Mouse (Mus musculus) left cerebral cortex, adult 11 months (tissue): Measurements from ENCODE around the gene Lrrc55.
"Not testable (repeated sequence)": the region's sequence is repeated elsewhere in the genome, so short reads cannot be mapped to it uniquely, and the experiment has no call there.

Experiments
- DNase-seq: peaks from one replicate; pipeline ENCODE4 v3.0.0; 2022; ENCODE audit warnings: low spot score

The Lrrc55 gene

GRCm38 (mm10) chr2:85196901-85197300 is at the start of gene Lrrc55:
TSS of gene Lrrc55 (minus strand) at chr2:85197197.
- DNase-seq: no peak

DNA sequence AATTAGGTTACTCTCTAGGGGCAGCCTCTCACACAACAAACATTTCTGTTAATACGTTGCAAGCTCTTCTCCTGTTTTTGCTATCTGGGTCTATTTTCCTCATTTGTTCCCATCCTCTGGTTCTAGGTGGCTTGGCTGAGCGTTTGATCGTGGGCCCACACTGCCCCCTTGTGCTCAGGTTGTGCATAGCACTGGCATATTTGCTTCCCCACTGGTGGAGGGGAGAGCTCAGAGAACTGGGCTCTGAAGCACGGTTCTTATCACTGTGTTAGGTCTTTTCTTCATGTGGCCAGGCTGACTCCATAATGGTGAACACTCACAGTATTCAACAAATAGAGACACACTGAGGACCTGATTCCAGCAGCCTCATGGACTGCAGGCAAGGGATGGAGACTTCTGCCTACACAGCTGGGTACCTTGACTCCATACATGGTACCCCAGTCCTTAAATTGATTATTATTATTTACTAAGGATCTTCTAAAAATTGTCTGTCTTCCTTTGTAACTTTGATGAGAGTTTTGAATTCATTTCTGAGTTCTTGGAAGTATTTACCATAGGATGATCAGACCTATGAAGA is 49.6 kb upstream of the Lrrc55 start:
- DNase-seq: peak; percentile 51

DNA sequence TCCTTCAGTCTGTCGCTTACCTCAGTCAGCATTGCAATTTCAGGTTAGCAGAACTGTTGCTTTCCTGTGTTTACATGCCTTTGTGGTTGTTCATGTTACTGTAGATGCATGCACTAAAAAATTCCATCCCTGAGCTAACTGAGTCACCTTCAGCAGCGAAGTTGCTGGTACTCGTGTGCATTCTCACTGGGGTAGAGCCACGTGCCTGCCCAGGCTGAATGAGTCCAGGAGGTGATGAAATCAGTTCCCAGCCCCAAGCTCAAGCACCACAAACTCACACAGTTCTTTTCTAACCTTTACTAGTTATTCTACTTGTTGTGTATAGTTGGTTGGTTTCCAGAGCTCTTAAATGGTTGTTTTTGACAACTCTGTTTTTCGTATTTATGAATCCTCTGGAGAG is 48.7 kb upstream of the Lrrc55 start:
- DNase-seq: no peak

DNA sequence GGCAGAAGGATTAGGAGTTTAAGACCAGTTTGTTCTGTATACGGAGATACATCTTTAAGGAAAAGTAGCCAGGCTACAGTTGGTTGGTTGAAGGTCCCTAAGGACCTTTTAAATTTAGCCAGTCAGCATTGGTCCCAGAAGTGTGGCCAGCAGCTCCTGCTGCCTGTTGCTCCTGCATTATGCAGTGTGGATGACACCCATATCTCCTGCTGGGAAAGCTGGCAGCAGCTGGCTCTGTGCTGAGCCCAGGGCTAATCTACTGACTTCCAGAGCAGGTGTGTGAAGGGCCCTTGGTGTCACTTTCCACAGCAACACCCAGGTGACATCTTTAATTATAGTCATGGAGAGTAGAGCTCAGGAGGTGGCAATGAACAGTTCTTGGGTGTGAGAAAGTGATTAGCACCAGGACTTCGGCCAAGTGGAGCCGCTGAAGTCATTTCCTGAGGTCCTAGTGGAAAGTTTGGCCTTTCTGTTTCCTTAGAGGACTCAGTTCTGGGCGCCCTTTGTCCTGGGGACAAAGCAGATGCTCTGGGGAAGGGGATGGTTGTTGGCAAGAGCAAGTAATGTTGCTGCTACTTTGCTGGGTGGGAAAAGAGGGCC is 41.2 kb upstream of the Lrrc55 start:
- no peak for DNase-seq

DNA sequence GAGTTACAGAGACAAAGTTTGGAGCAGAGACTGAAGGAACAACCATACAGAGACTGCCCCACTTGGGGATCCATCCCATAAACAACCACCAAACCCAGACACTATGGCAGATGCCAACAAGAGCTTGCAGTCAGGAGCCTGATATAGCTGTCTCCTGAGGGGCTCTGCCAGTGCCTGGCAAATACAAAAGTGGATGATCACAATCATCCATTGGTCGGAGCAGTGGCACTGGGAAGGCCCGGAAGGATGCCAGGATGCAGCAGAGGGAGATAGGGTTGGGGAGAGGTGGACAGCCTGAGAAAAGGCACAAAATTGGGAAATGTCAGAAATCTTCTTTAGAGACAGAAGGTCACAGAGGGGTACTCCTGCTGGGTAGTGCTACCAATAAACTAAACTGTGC is 40.2 kb upstream of the Lrrc55 start:
- not testable (repeated sequence) for DNase-seq

GRCm38 (mm10) chr2:85230771-85231511 is 33.9 kb upstream of the Lrrc55 start:
- DNase-seq: no peak

GRCm38 (mm10) chr2:85229606-85230005 is 32.6 kb upstream of the Lrrc55 start:
- no peak for DNase-seq

DNA sequence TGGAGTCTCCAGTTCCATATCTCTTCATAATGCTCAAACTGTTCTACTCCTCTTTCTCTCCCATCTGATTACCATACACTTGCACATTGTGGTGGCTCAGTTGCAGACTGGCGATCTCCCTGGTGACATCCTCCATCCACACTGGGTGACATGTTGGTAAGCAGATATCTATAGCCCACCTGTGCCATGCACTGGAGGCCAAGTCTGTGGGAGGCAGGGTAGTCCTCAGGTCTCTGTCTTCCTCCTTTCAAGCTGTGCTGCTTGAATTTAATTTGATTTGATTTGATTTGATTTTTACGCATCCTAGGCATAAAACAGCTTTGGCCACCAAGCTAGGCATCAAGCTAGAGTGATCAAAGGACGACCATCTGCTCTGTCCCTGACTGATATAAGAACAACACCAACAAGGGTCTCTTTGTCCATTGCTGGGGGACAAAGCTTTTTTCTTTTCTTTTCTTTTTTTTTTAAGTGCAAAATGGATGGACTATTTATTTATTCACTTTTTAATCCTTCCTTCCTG is 30.9 kb upstream of the Lrrc55 start:
- no peak for DNase-seq

DNA sequence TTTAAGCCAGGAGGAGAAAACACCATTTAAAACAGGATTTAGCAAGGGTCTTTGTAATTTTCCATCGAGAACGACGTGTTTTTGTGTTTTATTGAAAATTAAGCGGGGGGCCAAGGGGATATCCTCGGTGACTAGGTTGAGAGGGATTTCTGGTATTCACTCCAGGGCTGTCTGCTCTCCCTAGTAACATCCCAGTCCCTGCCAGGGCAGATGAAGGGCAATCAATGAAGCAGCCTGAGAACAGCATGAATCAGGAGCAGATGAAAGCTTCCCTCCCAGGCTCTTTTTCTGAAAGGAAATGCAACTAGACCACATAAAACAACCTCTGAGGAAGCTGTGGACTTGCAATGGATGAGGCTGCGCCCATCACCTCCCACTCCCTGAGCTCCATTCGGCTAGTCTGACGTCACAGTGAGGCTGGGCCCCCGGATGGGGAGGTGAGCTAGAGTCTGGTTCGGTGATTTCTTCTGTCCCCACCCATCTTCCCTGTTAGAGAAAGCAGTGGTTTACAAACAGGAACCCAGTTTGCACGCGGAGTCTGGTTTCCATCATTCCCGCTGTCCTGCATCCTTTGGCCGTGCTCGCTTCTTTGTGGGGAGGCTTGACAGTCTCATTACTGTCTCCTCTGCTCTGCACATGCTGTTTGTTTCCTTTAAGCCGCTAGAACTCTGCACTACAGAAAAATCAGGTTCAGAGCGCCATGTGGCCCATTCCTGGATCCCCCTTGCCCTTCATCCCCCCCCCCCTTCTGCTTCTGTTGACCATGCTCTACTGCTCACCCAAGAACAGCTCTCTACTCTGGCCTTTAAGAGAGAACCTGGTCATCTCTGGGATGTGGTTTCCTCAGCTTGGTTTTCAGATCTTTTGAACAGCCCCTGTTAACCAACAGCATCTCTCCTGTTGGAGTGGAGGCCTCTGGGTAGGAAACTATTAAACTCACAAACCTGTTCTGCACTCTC is 27.5 kb upstream of the Lrrc55 start:
- no peak for DNase-seq

GRCm38 (mm10) chr2:85216606-85217005 is 19.6 kb upstream of the Lrrc55 start:
- no peak for DNase-seq

GRCm38 (mm10) chr2:85213746-85214145 is 16.7 kb upstream of the Lrrc55 start:
- DNase-seq: peak; percentile 48

DNA sequence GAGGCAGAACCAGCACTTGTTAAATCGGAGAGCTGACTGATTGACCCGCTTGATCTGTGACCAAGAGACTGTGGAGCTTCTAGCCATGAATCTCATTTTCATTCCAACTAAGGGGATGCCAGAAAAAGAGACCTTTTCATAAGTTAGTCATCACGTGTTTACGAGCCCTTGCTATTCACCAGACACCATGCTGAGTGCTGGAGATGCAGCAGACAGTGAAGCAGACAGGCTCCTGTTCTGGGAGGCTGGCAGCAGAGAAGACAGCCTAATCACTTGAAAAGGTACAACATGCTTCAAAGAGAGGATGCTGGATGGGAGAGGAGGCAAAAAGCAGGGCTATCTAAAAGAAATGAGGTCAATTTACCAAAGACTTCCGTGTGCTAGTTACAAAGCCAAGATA is 12.3 kb upstream of the Lrrc55 start:
- DNase-seq: no peak

DNA sequence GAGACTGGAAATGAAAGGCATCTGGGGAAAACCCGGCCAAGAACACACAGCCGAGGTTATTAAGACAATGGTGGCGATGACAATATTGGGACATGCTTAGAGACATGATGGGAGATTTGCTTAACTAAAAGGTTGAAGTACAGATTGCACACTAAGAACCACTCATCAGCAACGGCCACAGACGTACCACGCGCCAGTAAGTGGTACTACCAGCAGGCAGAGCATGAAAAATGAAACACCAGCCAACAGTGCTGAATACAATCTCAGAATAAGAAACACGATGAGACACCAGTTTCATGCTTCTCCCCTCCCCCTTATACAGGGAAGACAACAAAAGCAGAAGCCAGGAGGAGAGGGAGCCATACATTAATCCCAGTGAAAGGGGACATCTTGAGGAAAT is 8.2 kb upstream of the Lrrc55 start:
- no peak for DNase-seq

DNA sequence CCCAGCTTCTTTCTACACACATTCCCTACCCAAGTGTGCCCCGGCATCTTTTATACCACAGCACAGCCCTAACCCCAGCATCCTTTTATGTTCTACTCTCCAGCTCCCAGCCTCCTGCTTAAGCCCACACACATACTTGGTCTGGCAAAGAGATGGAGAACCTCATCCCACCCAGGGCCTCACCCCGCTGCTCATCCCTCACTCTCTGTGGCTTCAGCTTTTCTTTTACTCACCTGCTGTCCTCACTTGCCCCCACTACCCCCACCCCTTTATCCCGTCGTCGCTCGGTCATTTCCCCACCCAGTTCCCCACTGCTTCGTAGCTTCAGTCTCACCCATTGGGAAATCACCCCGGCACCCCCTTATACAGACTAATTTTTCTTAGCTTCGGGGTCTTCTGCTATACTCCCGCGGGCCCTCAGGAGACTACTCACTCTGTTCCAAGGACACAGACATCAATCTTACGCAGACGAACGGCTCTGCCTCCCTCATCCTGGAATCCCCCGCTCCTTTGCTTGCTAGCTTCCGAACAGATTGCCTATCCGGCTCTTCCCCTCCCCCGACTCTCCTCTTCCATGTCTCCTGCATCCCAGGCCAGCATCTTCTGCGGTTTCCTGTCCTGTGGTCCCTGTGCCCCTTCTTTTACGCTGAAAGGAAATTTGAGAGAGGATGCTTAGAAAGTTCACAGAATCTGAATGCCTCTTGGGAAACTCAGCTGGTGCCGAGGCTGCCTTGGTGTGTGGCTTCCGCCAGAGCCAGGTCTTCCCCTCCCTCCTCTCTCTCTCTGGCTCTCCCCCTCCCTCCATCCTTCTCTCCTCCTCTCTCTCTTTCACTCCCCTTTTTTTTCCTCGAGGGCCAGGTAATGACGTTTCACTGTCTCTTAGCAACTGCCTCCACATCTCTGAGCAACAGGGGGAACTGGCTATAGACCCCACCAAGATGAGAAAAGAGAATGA is 1.3 kb upstream of the Lrrc55 start:
- peak; percentile 43 for DNase-seq

DNA sequence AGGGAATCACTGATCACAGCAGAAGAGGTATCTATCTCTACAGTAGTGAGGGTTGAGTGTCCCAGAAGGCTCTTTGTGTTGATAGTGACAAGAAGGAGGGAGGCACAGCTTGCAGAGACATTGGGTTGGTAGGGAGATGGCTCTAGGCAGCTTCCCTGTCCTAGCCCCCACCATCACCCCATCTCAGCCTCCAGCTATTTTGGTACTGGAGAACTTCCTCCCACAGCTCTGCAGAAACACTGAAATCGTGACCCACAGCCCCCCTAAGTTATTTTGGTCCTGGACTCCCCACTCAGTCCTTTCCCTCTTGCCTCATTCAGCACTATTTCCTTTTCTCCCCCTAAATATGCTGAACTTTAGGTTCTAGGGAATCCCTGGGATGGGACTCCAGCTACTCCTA is 2.4 kb downstream of the Lrrc55 start:
- peak; percentile 35 for DNase-seq

- no peak for DNase-seq
Measured at GRCm38 (mm10) chr2:85187582-85188151, 9.3 kb downstream of the Lrrc55 start.

- no peak for DNase-seq
Measured at GRCm38 (mm10) chr2:85178139-85178800, 18.7 kb downstream of the Lrrc55 start.

DNA sequence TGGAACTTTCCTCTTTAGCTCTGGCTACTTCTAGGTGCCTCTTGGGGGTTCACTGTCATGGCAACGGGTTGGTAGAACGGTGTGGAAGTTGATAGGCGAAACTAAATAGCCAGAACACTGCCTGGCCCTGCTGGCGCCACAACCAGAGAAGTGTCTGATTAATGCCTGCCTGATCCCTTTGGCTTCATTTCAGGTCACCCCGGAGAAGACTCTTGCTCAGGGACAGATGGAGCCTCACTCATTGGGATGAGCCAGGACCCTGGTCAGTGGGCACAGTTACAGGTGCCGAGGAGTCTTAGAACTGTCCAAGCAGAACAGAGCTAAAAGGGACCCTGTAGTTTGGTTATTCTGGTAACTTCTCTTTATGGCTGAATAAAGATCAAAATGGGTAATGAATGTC is 23.5 kb downstream of the Lrrc55 start:
- no peak for DNase-seq

DNA sequence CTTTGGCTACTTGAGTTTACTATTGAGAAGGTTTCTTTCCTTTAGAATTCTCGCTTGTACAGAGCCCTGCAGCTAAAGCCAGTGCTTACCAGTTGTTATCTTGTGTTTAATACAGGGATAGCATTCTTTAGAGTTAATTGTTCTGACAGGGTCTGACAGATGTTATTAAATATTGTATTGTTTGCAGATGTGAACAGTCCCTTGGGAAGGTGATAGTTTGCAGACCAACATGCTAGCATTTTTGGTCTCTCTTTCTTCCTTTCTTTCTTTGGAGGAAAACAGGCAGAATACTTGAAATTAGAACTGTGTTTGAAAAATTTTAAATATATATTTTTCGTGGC is 24.3 kb downstream of the Lrrc55 start:
- no peak for DNase-seq

- DNase-seq: no peak
Measured at GRCm38 (mm10) chr2:85172071-85172762, 24.8 kb downstream of the Lrrc55 start.
